ENCODE assay signal across 8 mouse cellular contexts in genomic region chr16:28446334-28447113, GRCm38 (mm10).
DNase-seq lines count a peak whose midpoint lies in the region; ATAC-seq lines count a peak whose summit lies in the region.

No protein-coding gene starts in this region.

- peak overlapping the region; percentile 68 for H3K9ac ChIP-seq in heart, embryonic 16.5 days (ENCODE audit: low read length)

- peak overlapping the region; percentile 100 for H3K4me2 ChIP-seq in heart, embryonic 16.5 days (ENCODE audit: low read depth, low read length)

- H3K9me3 ChIP-seq in heart, embryonic 16.5 days (replicated peaks; ENCODE audit: control insufficient read depth, low read length): no peaks in the 10 kb centered on the region

- H3K27me3 ChIP-seq in heart, embryonic 16.5 days (ENCODE audit: control insufficient read depth, insufficient read depth, low read length): peaks cover 41% of the 10 kb centered on the region

- peak overlapping the region; percentile 76 for H3K4me3 ChIP-seq in heart, embryonic 16.5 days (ENCODE audit: low read length)

- peak; percentile 3 for DNase-seq in urinary bladder, postnatal 14 days (ENCODE audit: low spot score)
- DNase-seq in urinary bladder, postnatal 25 days (ENCODE audit: low spot score): no peak
- peak; percentile 65 for DNase-seq in embryo, embryonic 9.5 days (ENCODE audit: extremely low spot score)
- DNase-seq in layer of hippocampus, postnatal 14 days (ENCODE audit: low spot score in 2 of 2): peak; percentile 44 to 66
- peak; percentile 78 for DNase-seq in right cerebral cortex, postnatal 4 days

- H3K27ac ChIP-seq in heart, embryonic 16.5 days (ENCODE audit: low read length): no peak overlapping the region

- ATAC-seq in heart, embryonic 16.5 days (replicated peaks; ENCODE audit: extremely low read depth, insufficient read depth, low FRiP score): peak; percentile 54
- peak; percentile 18; the same call in 1 of the 2 replicates for ATAC-seq in megakaryocyte progenitor cell, adult 5-6 weeks (replicated peaks; ENCODE audit: poor library complexity)
- ATAC-seq in activated CD4-positive, CD25-positive, alpha-beta regulatory T cell, adult 4 months: no peak

- H3K4me1 ChIP-seq in heart, embryonic 16.5 days (ENCODE audit: control insufficient read depth, insufficient read depth, low read length): no peaks in the 10 kb centered on the region

- no peaks in the 10 kb centered on the region for H3K36me3 ChIP-seq in heart, embryonic 16.5 days (ENCODE audit: control insufficient read depth, insufficient read depth)

- under 1% methylated on average over 81 of the region's 82 CpGs for WGBS in heart, embryonic 16.5 days
